Mouse (Mus musculus): ENCODE measurements at regions not wholly inside any gene's neighbourhood (a gene's known extent, or its start where the extent isn't known, plus 50 kb on each side); places are given as distances from the start of the nearest gene placed in this dataset.

DNA sequence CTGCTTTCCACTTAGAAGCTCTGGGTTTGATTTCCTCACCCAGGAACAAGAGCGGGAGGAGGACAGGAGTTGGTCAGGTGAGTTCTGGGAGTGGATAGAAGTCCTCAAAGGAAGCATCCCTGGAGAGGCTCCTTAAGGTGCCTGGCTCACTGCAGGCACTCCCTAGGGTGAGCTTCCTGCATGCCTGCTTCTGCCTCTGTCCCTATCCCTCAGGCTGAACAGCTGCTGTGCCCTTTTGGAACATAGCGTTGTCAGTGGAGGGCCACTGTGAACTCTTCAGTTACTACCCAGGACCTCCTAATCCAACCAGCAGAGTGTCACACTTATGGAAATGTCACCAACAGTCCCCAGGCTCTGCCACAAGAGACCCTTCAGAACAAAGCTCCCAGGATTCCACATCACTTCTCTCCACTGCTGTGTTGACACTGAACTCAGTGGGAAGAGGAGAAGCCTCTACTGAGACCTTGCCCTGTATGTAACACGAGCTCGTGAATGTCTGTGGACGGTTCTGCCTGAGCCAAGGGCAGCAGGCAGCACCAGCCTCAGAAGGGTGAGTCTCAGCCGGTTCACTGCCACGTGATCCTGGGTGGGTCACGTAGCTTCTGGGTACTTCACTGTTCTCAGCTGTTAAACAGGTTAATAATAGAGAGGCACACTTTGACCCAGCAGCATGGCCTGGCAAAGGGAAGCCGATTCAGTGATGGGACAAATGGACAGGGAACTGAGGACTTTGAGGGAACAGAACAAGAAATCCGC lies 86.7 kb upstream of the 1700016C15Rik start:
- intact Hi-C loops (cut with DNase I), result no loop called here
- no peak for DNase-seq (ENCODE audit: extremely low spot score in 1 of 2, low spot score in 2 of 2)

GRCm38 (mm10) chr1:177643662-177644061 lies 86.0 kb upstream of the 1700016C15Rik start:
- DNase-seq (ENCODE audit: extremely low spot score in 1 of 2, low spot score in 2 of 2), result no peak
- intact Hi-C loops (cut with DNase I), result no loop called here

DNA sequence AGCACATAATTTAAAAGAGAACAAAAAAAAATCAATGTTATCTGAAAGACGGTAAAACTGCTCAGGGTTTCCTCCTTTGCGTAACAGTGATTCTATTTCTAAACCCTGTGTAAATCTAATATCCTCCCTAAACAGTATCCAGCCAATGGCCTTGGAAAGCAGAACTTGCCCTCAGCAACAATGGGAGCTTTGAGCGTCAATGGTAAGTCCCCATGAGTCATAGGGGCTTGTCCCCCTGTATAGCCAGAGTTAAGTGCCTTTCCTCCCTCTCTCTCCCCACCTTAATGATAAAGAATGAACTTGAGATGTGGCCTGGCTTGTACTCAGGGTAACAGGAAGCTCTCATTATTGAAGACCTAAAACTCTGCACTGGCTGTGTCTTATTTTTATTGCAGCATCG lies 85.4 kb upstream of the 1700016C15Rik start:
- DNase-seq (ENCODE audit: extremely low spot score in 1 of 2, low spot score in 2 of 2), result no peak
- intact Hi-C loops (cut with DNase I), result no loop called here

- no peak for DNase-seq (ENCODE audit: extremely low spot score in 1 of 2, low spot score in 2 of 2)
- intact Hi-C loops (cut with DNase I), result no loop called here
Observed at GRCm38 (mm10) chr1:177645327-177645726, 84.3 kb upstream of the 1700016C15Rik start.

GRCm38 (mm10) chr1:177645897-177646535 lies 83.6 kb upstream of the 1700016C15Rik start:
- intact Hi-C loops (cut with DNase I), result no loop called here
- DNase-seq (ENCODE audit: extremely low spot score in 1 of 2, low spot score in 2 of 2), result no peak

DNA sequence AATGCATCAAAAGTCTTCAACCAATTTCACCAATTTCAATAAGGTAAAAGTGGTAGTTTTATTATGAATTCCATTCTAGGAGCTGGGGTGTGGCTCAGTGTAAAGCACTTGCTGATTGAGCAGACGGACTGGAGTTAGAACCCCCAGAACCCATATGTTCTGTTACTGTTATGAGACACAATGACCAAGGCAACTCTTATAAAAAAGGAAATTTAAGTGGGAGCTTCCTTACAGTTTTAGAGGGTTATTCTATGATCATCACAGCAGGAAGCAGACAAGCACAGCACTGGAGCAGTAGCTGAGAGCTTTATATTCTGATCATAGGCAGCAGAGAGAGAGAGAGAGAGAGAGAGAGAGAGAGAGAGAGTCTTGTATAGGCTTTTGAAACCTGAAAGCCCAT lies 81.7 kb upstream of the 1700016C15Rik start:
- intact Hi-C loops (cut with DNase I), result no loop called here
- no peak for DNase-seq (ENCODE audit: extremely low spot score in 1 of 2, low spot score in 2 of 2)

- intact Hi-C loops (cut with DNase I), result no loop called here
- DNase-seq (ENCODE audit: extremely low spot score in 1 of 2, low spot score in 2 of 2), result no peak
Observed at GRCm38 (mm10) chr1:177648974-177649373, 80.6 kb upstream of the 1700016C15Rik start.

- intact Hi-C loops (cut with DNase I), result no loop called here
- DNase-seq (ENCODE audit: extremely low spot score in 1 of 2, low spot score in 2 of 2), result no peak
Observed at GRCm38 (mm10) chr1:177651219-177651618, 78.4 kb upstream of the 1700016C15Rik start.

DNA sequence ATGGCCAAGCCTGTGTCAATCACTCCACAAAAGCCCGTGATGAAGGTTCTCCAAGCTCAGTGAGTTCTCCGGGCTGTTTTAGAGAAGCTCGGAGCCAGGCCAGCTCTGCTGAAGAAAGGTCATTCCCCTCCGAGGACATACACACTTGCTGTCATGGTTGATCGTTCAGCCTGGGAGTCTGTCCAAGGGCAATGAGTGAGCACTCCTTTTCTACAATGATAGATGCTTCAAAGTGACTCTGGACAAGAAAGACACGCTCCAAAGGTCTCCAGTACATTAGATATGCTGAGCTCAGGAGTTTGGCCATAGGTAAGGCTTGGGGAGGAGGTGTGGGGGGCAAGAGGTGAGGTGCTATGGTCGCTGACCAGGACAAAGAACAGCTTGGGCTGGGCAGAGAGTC lies 66.5 kb upstream of the 1700016C15Rik start:
- intact Hi-C loops (cut with DNase I), result no loop called here
- no peak for DNase-seq (ENCODE audit: extremely low spot score in 1 of 2, low spot score in 2 of 2)

DNA sequence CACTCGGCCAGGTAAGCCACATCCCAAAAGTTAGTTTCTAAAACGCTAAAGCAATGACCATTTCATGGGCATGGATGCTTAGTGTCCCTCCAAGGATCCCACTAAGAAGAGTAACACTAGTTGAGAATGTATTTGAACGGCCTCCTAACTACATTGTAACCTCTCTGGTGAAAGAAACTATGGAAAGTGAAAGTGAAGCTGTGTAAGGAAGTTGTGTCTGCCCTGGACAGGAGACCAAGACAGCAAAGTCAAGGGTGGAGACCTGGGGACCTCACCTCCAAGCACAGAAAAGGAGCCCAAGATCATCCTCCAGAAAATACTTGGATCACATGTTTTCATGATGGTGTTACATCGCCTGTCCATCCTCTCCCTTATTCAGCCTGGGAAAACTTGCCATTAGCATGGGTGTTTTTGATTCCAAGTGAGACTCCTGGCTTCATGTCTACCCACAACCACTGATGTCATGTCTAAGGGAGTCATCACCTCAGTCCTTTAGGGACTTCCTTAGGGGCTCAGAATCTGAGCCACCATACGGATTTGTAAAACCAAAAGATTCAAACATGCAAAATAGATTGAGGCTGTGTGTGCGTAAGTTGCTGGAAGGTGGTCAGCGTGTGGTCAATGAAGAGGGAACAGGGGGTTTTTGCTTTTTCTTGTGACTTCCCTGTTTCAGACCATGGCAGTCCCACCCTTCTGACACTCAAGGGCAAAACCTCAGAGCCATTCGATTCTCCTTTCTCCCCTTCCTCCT lies 62.4 kb upstream of the 1700016C15Rik start:
- intact Hi-C loops (cut with DNase I), result no loop called here
- no peak for DNase-seq (ENCODE audit: extremely low spot score in 1 of 2, low spot score in 2 of 2)

DNA sequence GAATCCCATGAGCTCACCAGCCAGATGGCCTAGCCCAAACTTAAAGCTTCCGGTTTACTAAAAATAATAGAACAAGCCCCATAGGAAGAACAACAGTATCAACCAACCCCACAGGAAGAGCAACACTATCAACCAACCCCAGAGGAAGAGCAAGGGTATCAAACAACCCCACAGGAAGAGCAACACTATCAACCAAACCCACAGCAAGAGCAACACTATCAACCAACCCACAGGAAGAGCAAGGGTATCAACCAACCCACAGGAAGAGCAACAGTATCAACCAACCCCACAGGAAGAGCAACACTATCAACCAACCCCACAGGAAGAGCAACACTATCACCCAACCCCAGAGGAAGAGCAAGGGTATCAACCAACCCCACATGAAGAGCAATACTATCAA lies 59.0 kb upstream of the 1700016C15Rik start:
- DNase-seq (ENCODE audit: extremely low spot score in 1 of 2, low spot score in 2 of 2), result no peak
- intact Hi-C loops (cut with DNase I), result no loop called here

DNA sequence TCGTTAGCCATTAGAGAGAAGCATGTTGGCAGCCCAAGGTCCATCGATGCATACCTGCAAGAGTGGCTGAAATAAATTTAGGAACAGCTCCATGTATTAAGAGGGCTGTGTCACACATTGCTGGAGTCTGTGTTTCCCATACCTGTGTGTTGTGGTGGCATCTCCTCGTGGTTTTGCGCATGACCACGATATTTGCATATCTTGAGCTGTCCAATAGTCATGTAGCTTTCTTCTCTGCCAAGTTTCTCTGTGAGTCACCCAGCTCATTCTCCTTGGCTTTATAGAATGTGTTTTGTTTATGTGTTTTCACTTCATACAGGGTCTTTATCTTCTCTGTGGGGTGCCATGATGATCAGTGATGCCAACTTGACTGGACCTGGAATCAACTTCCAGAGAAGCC lies 53.0 kb upstream of the 1700016C15Rik start:
- no peak for DNase-seq (ENCODE audit: extremely low spot score in 1 of 2, low spot score in 2 of 2)
- intact Hi-C loops (cut with DNase I), result no loop called here

DNA sequence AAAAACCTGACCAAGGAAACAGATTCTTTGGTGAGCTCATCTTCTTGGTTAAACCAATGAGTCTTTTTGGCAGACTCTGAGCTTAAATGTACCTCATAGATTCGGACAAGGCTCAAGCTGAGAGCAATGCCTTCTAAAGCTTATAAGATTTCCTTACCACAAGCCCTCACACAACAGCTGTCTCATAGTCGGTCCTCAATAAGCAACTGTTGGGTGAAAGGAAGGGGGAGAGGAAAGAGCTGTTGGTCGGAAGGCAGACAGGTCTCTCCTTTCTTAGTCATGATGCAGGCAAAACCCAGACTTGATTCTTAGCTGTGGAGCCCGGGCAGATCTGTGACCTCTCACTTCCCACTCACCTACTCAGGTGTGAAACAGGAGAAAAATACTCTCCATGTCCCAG lies 50.8 kb upstream of the 1700016C15Rik start:
- DNase-seq (ENCODE audit: extremely low spot score in 1 of 2, low spot score in 2 of 2), result no peak
- intact Hi-C loops (cut with DNase I), result no loop called here

Data from left cerebral cortex, postnatal 10 days (tissue).